Mouse (Mus musculus) kidney, adult 2 months (tissue): ENCODE results near the gene Ifi35.

ENCODE experiments used
- CTCF ChIP-seq: fragments of 200-500 bp; conservative IDR thresholded peaks from 2 replicates; pipeline ENCODE4 v1.5.1; 2011; ENCODE audit warnings: low read depth, mild to moderate bottlenecking, control low read depth, low read length, moderate library complexity, mixed read lengths; ENCODE audit not compliant: insufficient read depth, insufficient read length
- POLR2A ChIP-seq: fragments of 200-500 bp; IDR thresholded peaks from one replicate; pipeline ENCODE4 v1.6.1; 2011; ENCODE audit warnings: low read depth, low read length, control low read depth

- TF ChIP-seq POLR2A: no peak
- no peak for TF ChIP-seq CTCF
Measured at GRCm38 (mm10) chr11:101507090-101507489, 58.9 kb downstream of the Ifi35 start.
